Comparison of ENCODE assay signal across 9 mouse cellular contexts in the genomic region with DNA sequence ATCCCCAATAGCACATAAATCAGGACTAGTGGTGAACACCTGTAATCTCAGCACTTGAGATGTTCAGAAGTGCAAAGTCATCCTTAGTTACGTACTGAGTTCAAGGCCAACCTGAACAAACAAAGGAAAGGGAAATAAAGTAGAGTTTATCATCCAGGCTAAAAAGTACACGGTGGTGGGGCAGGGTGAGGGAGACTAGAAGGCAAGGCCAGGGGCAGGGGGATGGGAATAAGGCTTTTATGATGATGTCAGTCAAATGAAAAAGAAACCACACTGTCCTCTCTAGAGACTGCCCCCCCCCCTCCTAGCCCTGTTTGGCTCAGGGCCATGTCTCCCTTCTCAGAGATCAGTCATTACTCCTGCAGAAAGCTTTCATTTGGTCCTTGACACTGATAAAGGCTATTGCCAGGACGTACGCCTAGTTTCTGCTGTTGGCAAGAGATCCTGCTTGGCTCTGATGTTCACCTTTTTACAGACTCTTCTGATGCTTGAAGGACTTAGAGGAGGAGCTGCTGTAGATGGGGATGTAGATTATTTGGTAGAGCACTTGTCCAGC. TPM values are rescaled to one million over a fixed set of nuclear protein-coding genes. Genes with fewer than 3 reads are reported as not detected.
DNase-seq lines count a peak whose midpoint lies in the region; ATAC-seq and TF ChIP-seq lines count a peak whose summit lies in the region.
"Had no signal": no experiment of that assay in that cellular context is flagged by ENCODE, and none has a peak within 500 bp of the region (broad histone marks: within the 10 kb centered on the region; RNA-seq: fewer than 3 reads in every experiment).

No protein-coding gene starts in this region.

- H3K9me3 ChIP-seq in liver, embryonic 13.5 days (replicated peaks) = no peaks in the 10 kb centered on the region

- no peak overlapping the region for H3K4me2 ChIP-seq in liver, embryonic 13.5 days

- no peak overlapping the region for H3K9ac ChIP-seq in liver, embryonic 13.5 days

- intact Hi-C loops in left cerebral cortex, adult 2 months (cut with DNase I) = no loop called here

- DNase-seq in CD4-positive, CD25-positive, alpha-beta regulatory T cell, adult 2 months (ENCODE audit: low read depth, low spot score) = peak; percentile 44
- no peak for DNase-seq in left cerebral cortex, adult 2 months (ENCODE audit: extremely low spot score in 1 of 2, low spot score in 2 of 2)
- DNase-seq in left cerebral cortex, adult 8-10 months (ENCODE audit: low spot score in 2 of 2) = no peak
- DNase-seq in MN1 (ENCODE audit: low spot score) = peak; percentile 64
- no peak for DNase-seq in liver, embryonic 13.5 days
- no peak for DNase-seq in spleen, postnatal 4 days (ENCODE audit: low spot score in 2 of 2)
- DNase-seq in spleen, postnatal 14 days (ENCODE audit: low spot score in 2 of 2) = no peak
- DNase-seq: gastrocnemius, postnatal 10 days had no signal

- peaks cover 49% of the 10 kb centered on the region for H3K4me1 ChIP-seq in liver, embryonic 13.5 days (replicated peaks)

- WGBS in liver, embryonic 13.5 days (ENCODE audit: insufficient replicate concordance) = 70% methylated on average over 4 of the region's 4 CpGs

- H3K4me3 ChIP-seq in left cerebral cortex, adult 2 months = no peak overlapping the region
- H3K4me3 ChIP-seq in liver, embryonic 13.5 days (replicated peaks) = no peak overlapping the region

- no peaks in the 10 kb centered on the region for H3K27me3 ChIP-seq in liver, embryonic 13.5 days

- no peak for TF ChIP-seq CTCF in left cerebral cortex, adult 2 months (IDR thresholded peaks at IDR 0.05)

- peak overlapping the region; percentile 97; the same call in 1 of the 2 replicates for H3K27ac ChIP-seq in left cerebral cortex, adult 2 months
- peak overlapping the region; percentile 79; the same call in 1 of the 2 replicates for H3K27ac ChIP-seq in liver, embryonic 13.5 days

- no peaks in the 10 kb centered on the region for H3K36me3 ChIP-seq in liver, embryonic 13.5 days

- no peak for ATAC-seq in CD4-positive, CD25-positive, alpha-beta regulatory T cell, adult 4 months
- no peak for ATAC-seq in liver, embryonic 13.5 days (ENCODE audit: low read depth)

RNA-seq across cellular contexts. Expression of gene Hacd3, which starts 1.2 kb away (rescaled TPM):
- polyA plus RNA-seq in CD4-positive, CD25-positive, alpha-beta regulatory T cell, adult 4 months (2017; shearing (Covaris generic)) = 100 to 1,000 TPM; 133 to 142 TPM
- 100 to 1,000 TPM; 148 to 158 TPM for total RNA-seq in left cerebral cortex, adult 2 months (2021)
- 100 to 1,000 TPM; 136 to 151 (median 147) TPM for total RNA-seq in left cerebral cortex, adult 8-10 months (2022)
- 55.7 and 69.5 TPM in 2 replicates for polyA plus RNA-seq in liver, embryonic 13.5 days (2015; fragmentation: Nextera tagmentation; extraction: Ambion mirVana)

RNA-seq across cellular contexts. Expression of gene Dpp8, which starts 9.6 kb away (rescaled TPM):
- 10 to 100 TPM; 19.9 to 23.4 TPM for polyA plus RNA-seq in CD4-positive, CD25-positive, alpha-beta regulatory T cell, adult 4 months (2017; shearing (Covaris generic))
- total RNA-seq in left cerebral cortex, adult 2 months (2021) = 100 to 1,000 TPM; 166 to 172 TPM
- total RNA-seq in left cerebral cortex, adult 8-10 months (2022) = 100 to 1,000 TPM; 152 to 168 (median 161) TPM
- 16.3 and 21.2 TPM in 2 replicates for polyA plus RNA-seq in liver, embryonic 13.5 days (2015; fragmentation: Nextera tagmentation; extraction: Ambion mirVana)

Comparison
In these comparisons a context has a peak if more than half of its experiments do, and no peak if none do; other contexts are left out.
1. DNase-seq: peak in CD4-positive, CD25-positive, alpha-beta regulatory T cell, adult 2 months (single experiment) and MN1 (single experiment); none in left cerebral cortex, adult 2 months (0 of 2), left cerebral cortex, adult 8-10 months (0 of 2), liver, embryonic 13.5 days (single experiment), spleen, postnatal 4 days (0 of 2) and spleen, postnatal 14 days (0 of 2).